Mouse (Mus musculus): Measurements from ENCODE around the gene Peli2.

Peli2 gene

GRCm38 (mm10) chr14:48224203-48224602, 103.6 kb downstream of the Peli2 start:
- CTCF ChIA-PET = no interaction called here

- CTCF ChIA-PET = no interaction called here
Measured at GRCm38 (mm10) chr14:48224861-48225300, 104.3 kb downstream of the Peli2 start.

GRCm38 (mm10) chr14:48225810-48226446, 105.3 kb downstream of the Peli2 start:
- CTCF ChIA-PET = no interaction called here

- CTCF ChIA-PET = no interaction called here
Measured at GRCm38 (mm10) chr14:48226759-48227158, 106.1 kb downstream of the Peli2 start.

- CTCF ChIA-PET = no interaction called here
Measured at GRCm38 (mm10) chr14:48234785-48235519, 114.3 kb downstream of the Peli2 start.

GRCm38 (mm10) chr14:48241335-48241734, 120.7 kb downstream of the Peli2 start:
- CTCF ChIA-PET = no interaction called here

- CTCF ChIA-PET = no interaction called here
Measured at GRCm38 (mm10) chr14:48246236-48246635, 125.6 kb downstream of the Peli2 start.

GRCm38 (mm10) chr14:48246963-48247362, 126.3 kb downstream of the Peli2 start:
- CTCF ChIA-PET = no interaction called here

- CTCF ChIA-PET = no interaction called here
Measured at GRCm38 (mm10) chr14:48249459-48249858, 128.8 kb downstream of the Peli2 start.

GRCm38 (mm10) chr14:48249909-48250308, 129.3 kb downstream of the Peli2 start:
- CTCF ChIA-PET = no interaction called here

GRCm38 (mm10) chr14:48251381-48251979, 130.9 kb downstream of the Peli2 start:
- CTCF ChIA-PET = no interaction called here

GRCm38 (mm10) chr14:48253183-48253582, 132.6 kb downstream of the Peli2 start:
- CTCF ChIA-PET = no interaction called here

GRCm38 (mm10) chr14:48254696-48255095, 134.1 kb downstream of the Peli2 start:
- CTCF ChIA-PET = no interaction called here

GRCm38 (mm10) chr14:48255290-48255689, 134.7 kb downstream of the Peli2 start:
- CTCF ChIA-PET = no interaction called here

GRCm38 (mm10) chr14:48257759-48258158, 137.1 kb downstream of the Peli2 start:
- CTCF ChIA-PET = no interaction called here

GRCm38 (mm10) chr14:48258696-48259366, 138.2 kb downstream of the Peli2 start:
- CTCF ChIA-PET = no interaction called here

GRCm38 (mm10) chr14:48263146-48263545, 142.5 kb downstream of the Peli2 start:
- CTCF ChIA-PET = no interaction called here

GRCm38 (mm10) chr14:48266710-48267109, 146.1 kb downstream of the Peli2 start:
- CTCF ChIA-PET = no interaction called here

GRCm38 (mm10) chr14:48278291-48278690, 157.7 kb downstream of the Peli2 start:
- CTCF ChIA-PET = no interaction called here

- CTCF ChIA-PET = no interaction called here
Measured at GRCm38 (mm10) chr14:48286949-48287348, 166.3 kb downstream of the Peli2 start.

- CTCF ChIA-PET = no interaction called here
Measured at GRCm38 (mm10) chr14:48287581-48287980, 167.0 kb downstream of the Peli2 start.

- CTCF ChIA-PET = no interaction called here
Measured at GRCm38 (mm10) chr14:48288600-48288999, 168.0 kb downstream of the Peli2 start.

Measured in spleen, embryonic (tissue).